Mouse (Mus musculus) layer of hippocampus, adult 9-11 months (tissue): Measurements from ENCODE around the gene Wiz.

Experiments
- DNase-seq: peaks from one replicate; pipeline ENCODE4 v3.0.0; 2022

The Wiz gene

GRCm38 (mm10) chr17:32389101-32389659 lies at the start of gene Wiz:
Wiz (minus strand) TSS chr17:32389439.
- peak; percentile 95 for DNase-seq

- DNase-seq = no peak
These were observed 47.9 kb upstream of the Wiz start for GRCm38 (mm10) chr17:32437106-32437505.

DNA sequence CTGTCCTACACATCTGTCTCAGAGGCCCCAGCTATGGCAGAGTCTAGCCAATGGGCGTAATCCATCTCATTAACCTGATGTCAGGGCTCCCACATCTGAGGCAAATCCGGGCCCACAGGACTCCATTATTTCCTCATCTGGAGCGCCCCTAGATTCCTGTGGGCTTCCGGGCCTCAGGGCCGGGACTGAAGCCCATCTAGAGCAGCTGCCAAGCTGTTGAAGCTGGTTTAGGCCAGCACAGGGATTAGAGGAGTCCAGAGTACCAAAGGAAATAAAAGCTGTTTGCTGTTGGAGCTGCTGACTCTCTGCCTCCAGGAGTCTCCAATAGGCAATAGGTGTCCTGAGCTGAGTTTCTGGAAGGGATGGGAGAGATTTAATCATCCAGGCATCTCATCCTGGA lies 45.9 kb upstream of the Wiz start:
- DNase-seq = no peak

- DNase-seq = no peak
These were observed 45.1 kb upstream of the Wiz start for GRCm38 (mm10) chr17:32434324-32434723.

DNA sequence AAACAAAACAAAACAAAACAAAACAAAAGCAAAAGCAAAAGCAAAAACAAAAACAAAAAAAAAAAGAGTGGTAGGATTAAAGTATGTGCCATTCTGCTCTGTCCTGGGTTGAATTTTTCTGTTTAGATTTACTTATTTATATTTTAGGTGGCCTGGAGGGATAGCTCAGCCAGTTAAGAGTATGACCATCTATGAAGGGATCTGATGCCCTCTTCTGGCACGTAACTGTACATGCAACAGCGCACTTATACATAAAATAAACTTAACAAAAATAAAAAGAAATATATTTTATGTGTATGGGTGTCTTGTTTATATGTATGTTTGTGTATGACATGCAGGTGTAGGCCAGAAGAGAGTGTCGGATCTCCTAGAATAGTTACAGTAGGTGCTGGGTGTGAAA lies 42.7 kb upstream of the Wiz start:
- no peak for DNase-seq

GRCm38 (mm10) chr17:32426610-32427009 lies 37.4 kb upstream of the Wiz start:
- no peak for DNase-seq

GRCm38 (mm10) chr17:32424034-32424433 lies 34.8 kb upstream of the Wiz start, which contains the start of gene Pglyrp2:
Pglyrp2 (minus strand) TSS chr17:32424167.
- DNase-seq = no peak

DNA sequence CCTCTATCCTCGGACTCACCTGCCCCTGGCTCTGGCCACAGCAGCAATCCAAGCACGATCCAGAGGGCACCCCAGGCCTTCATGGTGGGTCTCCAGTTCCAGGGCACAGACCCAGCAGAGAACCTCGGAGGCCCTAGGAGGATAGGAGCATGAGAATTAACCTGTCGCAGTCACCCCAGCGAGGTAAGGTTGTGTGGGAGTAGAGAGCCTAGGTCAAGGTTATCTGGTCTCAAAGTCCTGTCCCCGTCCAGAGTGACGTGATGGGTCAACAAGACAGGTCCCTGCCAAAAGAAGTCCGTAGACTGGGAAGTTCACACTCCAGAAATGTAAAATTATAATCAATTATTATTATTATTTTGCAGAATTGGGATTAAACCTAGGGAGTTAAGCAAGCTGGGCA lies 31.5 kb upstream of the Wiz start:
- DNase-seq = no peak

GRCm38 (mm10) chr17:32419989-32420388 lies 30.8 kb upstream of the Wiz start:
- no peak for DNase-seq

GRCm38 (mm10) chr17:32416771-32417170 lies 27.5 kb upstream of the Wiz start:
- no peak for DNase-seq

DNA sequence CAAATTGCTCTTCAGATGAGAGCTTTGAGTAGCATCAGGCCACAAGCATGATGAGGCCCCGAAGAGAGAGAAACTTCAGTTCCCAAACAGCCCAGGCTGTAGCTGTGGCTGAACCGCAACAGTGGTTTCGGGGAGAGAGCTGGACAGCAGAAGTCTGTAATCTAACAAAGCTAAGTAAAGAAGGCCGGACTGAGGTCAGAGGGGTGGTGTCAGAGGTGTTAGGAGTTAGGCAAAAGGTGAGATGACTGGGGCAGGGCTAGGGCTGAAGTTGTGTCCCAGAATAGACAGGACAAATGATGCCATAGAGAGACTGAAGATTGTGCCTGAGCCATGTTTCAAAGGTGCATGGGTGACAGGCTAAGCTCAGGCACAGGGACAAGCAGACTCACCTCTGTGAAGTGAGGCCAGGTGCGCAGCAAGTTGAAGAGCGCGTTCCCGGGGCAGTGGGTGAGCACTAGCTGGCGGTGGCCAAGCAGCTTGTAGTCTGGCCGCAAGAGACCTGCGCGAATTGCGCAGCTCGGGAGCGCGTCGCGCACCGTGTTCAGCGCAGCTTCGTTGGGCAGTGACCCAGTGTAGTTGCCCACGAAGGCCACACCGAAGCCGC lies 26.3 kb upstream of the Wiz start:
- DNase-seq = no peak

GRCm38 (mm10) chr17:32411898-32412297 lies 22.7 kb upstream of the Wiz start:
- DNase-seq = no peak

DNA sequence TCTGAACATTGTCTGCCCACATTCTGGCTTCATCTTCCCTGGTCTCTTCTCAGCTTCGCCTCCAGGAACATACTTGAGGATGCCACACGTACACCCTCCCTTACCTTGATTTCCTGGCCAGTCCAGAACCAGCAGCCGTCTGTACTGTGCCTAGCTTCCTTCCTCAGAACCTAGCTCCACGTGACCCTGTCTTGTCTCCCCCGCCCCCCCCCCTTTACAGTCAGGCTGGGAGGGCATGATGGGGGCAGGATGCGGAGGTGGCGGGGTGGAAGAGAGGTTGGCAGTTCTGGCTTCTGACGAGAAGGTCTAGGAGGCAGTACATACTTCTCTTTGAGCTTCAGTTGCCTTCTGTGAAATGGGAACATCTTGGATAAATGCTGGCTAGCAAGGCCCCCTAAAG lies 14.2 kb upstream of the Wiz start, which contains the start of gene Rasal3:
Gene Rasal3, minus strand, starts transcription at position 167 of the 400 bp plus-strand sequence.
- peak; percentile 51 for DNase-seq

DNA sequence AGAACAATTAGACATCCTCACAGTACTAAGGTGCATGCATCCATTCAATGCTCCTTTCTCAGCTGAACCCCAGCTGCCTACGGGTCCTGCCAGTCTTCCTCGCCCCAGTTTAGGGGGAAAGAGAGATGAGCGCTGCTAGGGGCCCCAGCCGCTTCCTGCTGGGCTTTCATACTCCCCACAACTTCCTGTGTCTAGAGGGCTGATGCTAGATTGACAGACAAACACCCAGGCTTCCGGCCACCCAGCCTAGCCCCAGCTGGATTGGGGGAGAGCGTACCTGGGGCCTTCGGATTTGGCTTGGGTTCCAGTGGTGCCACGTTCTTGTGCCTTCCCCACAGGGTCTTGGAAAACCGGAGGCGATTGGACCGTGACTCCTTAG lies 13.5 kb upstream of the Wiz start:
- DNase-seq = no peak

DNA sequence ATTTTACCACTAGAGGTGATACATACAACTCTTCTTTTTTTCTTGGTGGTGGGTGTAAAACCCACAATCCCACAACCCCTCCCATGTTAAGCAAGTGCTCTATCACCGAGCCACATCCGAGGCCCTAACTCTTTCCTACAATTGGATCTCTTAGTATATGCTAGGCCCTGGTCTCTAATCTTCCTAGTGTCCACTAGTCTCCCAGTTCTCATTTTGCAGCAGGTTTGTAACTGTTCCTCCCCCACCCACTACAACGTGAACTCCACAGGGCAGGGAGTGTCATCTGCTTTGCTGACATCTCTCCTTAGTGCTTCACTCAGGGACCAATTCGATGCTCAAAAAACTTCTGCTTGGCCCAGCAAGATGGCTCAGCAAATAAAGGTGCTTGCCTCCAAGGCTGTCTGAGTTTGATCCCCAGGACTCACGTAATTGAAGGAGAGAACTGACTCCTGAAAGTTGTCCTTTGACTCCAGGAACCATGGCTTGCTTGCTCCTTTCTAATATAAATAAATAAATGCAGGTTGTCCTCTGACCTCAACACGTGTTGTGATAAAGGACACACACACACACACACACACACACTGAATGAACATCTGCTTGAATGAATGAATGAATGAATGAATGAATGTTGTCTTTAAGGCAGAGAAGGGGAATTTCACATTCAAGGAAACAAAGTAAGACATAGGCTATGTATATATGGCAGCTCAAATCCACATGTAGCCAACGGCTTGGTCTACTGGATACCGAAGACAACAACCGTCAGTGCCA lies 13.0 kb upstream of the Wiz start:
- no peak for DNase-seq

DNA sequence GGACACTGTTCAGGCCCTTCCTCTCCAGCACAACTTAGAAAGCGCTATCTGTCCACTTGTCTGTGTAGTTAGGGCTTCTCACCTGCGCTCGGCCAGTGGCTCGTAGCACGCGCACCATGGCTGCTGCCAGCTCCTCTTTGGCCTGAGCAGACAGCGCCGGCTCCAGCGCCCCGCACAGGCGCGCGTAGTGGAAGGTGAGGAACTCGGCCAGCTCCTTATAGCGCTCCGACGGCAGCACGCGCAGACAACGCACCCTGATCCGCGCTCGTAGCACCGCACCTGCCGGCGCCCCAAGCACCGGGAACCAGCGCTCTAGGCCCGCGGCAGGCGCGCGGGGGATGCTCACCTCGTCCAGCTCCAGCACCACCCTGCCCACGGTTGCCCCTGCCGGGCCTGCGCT lies 7.0 kb upstream of the Wiz start:
- DNase-seq = no peak

DNA sequence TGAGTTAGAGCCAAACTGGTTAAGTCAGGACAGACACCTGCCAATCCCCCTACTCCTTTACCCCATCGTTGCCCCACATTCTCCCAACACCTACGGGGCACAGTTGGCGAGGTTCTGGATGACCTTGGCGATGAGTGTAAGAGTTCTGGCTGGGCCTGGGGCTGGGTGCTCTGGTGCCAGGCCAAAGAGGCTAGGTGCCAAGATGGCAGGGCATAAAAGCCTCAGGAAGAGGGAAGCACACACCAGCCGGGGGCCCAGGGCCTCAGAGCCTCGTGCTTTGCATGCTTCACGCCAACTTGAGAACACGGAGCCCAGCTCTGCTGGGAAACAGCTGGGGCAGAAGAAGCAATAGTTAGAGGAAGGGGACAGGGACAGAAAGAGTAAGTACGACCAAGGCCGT lies 4.7 kb upstream of the Wiz start:
- no peak for DNase-seq

GRCm38 (mm10) chr17:32388370-32389100 lies 704 bp downstream of the Wiz start:
- DNase-seq = no peak

DNA sequence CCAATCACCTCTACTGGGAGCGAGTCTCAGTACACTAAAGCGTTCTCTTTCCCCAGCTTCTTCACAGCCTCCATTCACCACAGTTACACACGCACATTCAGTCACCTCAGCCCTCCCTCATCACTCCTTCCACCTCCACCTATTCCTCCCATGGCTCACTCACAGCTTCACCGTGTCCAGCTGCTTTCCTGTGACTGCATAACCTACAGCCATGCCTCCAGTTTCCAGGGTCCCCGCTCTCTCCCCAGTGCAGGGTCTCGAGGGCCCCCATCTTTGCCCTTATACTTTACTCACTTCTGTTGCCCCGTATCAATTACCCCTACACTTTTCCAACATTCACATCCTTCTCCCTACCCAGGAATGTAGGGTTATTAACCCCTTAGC lies 1.3 kb downstream of the Wiz start:
- no peak for DNase-seq

- DNase-seq = no peak
These were observed 2.4 kb downstream of the Wiz start for GRCm38 (mm10) chr17:32386659-32387432.

- DNase-seq = no peak
These were observed 5.6 kb downstream of the Wiz start for GRCm38 (mm10) chr17:32383661-32384060.

DNA sequence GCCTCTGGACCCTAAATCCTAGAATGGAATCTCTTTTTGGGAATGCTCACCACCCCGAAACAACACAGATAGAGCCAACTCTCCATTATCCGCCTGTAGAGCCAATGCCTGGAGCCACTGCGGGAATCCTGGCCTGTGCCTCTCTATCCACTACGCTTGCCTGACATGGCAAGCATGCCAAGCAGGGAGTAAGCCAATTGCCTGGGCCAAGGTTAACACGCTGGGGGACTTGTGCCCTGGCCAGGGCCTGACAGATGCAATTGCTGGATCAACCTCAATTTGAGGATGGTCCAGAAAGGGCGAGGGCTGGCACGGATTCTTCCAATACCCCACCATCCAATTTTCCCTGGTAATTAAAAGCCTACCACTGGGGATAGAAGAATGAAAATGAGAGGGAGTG lies 6.7 kb downstream of the Wiz start:
- DNase-seq = no peak

DNA sequence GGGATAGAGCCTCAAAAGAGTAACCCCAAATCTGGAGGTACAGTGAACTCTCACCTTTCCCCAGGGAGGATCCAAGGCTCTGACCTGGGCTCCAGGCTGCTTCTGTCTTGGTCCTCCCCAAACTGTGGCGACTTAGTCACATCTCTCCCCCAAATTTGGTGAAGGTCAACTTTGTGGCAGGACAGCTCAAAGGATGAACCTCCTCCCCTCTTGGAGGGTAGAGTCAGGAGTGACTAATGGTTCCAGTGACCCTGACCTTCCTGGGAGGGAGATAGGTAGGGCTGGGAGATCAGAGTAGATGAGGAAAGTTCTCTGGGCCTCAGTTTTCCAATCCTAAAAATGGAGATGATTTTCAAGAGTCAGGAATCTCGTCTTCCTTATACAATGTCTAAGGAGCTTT lies 10.5 kb downstream of the Wiz start:
- no peak for DNase-seq
